Mouse (Mus musculus): ENCODE data around the gene Ces1e. TPM values are rescaled to one million over a fixed set of nuclear protein-coding genes. Genes with fewer than 3 reads are reported as not detected.

The Ces1e gene
- total and polyA plus RNA-seq, 3 experiments, result not detected

DNA sequence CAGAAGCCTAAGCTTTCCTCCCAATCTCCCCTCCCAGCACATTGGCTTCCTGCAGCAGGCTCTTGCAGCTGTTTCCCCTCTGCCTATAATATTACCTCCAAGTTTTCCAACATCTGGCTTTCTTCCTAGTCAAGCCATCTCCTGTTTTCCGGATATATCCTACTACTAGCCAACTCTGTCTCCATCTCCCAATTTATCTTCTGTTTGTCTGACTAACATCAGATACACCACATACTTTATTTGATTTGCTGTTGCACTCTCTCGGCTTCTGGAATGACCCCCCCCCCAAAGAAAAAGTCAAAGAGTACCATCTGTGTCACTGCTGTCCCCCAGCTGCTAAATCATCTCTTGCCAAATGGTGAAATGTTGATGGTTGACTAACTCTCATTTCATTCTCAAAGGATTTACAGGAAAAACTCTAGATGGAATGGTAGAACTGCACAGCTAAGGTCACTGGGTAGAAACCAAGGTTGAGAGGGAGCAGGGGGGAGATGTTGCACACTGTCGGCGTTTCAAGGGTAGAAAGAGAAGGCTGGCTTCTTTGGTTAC lies 48.8 kb downstream of the Ces1e start:
- Histone ChIP-seq H3K4me3 (replicated peaks in 1 of 3; ENCODE audit: low read depth in 2 of 3, low read length in 2 of 3, poor library complexity in 1 of 3) (no peak overlapping the region), H3K4me1 (ENCODE audit: control insufficient read depth in 1 of 2, insufficient read depth in 2 of 2) (peaks cover 0 to 7% of the 10 kb centered on the region in 2 experiments; a peak in 1 of 4 replicates), H3K36me3 (replicated peaks in 1 of 2; ENCODE audit: control insufficient read depth in 1 of 2, insufficient read depth in 1 of 2, low read length in 1 of 2) (no peaks in the 10 kb centered on the region), H3K9me3 (replicated peaks; ENCODE audit: low read length) (no peaks in the 10 kb centered on the region), H3K9ac (ENCODE audit: insufficient read depth, low read depth) (no peak overlapping the region), H3K79me2 (replicated peaks; ENCODE audit: control insufficient read depth, extremely low read depth, insufficient read depth, poor library complexity, severe bottlenecking) (no peaks in the 10 kb centered on the region), H3K27ac (ENCODE audit: insufficient read depth, low read depth) (no peak overlapping the region), H3K4me2 (ENCODE audit: insufficient read depth, low read depth, poor library complexity, severe bottlenecking) (no peak overlapping the region), H3K27me3 (replicated peaks) (no peaks in the 10 kb centered on the region)
- DNase-seq (ENCODE audit: extremely low read depth), result no peak
- in situ Hi-C loops (cut with MboI; ENCODE audit: low pct_ligation_motif_present, low pct_unique_long_range_greater_than_20kb, low sequenced_read_pairs), result no loop called here
- dilution Hi-C loops (cut with MboI; ENCODE audit: extremely low pct_ligation_motif_present, extremely low pct_unique_long_range_greater_than_20kb, low sequenced_read_pairs), result no loop called here
- TF ChIP-seq MAFK (IDR thresholded peaks at IDR 0.05; ENCODE audit: insufficient replicate concordance, low read length) (no peak), RAD21 (IDR thresholded peaks at IDR 0.05; ENCODE audit: low read depth, low read length) (no peak), CHD2 (IDR thresholded peaks at IDR 0.05; ENCODE audit: low read length) (no peak), UBTF (IDR thresholded peaks at IDR 0.05; ENCODE audit: low read depth, low read length) (no peak), CTCF (conservative IDR thresholded peaks at IDR 0.05 in 1 of 2, IDR thresholded peaks at IDR 0.05 in 1 of 2; ENCODE audit: low read depth in 2 of 2, low read length in 2 of 2) (no peak), TCF12 (IDR thresholded peaks at IDR 0.05; ENCODE audit: low read depth, low read length) (no peak), MAZ (IDR thresholded peaks at IDR 0.05; ENCODE audit: low read depth, low read length) (no peak), ELF1 (IDR thresholded peaks at IDR 0.05; ENCODE audit: low read depth, low read length) (no peak), SMC3 (IDR thresholded peaks at IDR 0.05; ENCODE audit: low read depth, low read length) (no peak), IRF4 (IDR thresholded peaks at IDR 0.05; ENCODE audit: low read depth, low read length) (no peak), ZNF384 (IDR thresholded peaks at IDR 0.05; ENCODE audit: low read depth, low read length) (no peak), ETS1 (conservative IDR thresholded peaks at IDR 0.05; ENCODE audit: low read depth, low read length) (no peak), CHD1 (IDR thresholded peaks at IDR 0.05; ENCODE audit: low read depth, low read length) (no peak), MXI1 (IDR thresholded peaks at IDR 0.05; ENCODE audit: low read depth, low read length) (no peak), JUN (IDR thresholded peaks at IDR 0.05; ENCODE audit: insufficient read depth, low read depth, low read length) (no peak), ZC3H11A (IDR thresholded peaks at IDR 0.05; ENCODE audit: low read depth, low read length) (no peak), POLR2A (IDR thresholded peaks at IDR 0.05; ENCODE audit: low read depth, low read length) (no peak)

DNA sequence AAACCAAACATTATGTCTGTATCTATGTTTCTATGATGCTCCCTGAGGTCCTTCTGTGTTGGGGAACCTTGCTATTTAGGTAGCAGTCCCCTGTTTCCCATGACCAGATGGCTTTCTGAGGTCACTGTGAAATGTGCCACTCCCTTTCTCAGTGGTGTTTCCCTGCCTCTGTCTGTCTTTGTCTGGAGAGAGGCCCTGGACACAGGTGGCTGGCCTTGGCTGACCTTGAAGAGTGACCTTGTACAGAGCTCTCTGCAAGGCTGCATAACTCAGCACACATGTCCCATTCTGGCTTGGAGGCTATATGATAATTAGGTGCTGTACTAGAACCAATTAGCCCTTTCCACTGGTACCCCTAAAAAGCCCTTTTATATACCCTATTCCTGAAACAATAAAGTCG lies 52.8 kb downstream of the Ces1e start:
- H3K79me2 ChIP-seq (replicated peaks; ENCODE audit: control insufficient read depth, extremely low read depth, insufficient read depth, poor library complexity, severe bottlenecking), result no peaks in the 10 kb centered on the region
- DNase-seq (ENCODE audit: extremely low read depth), result no peak
- dilution Hi-C loops (cut with MboI; ENCODE audit: extremely low pct_ligation_motif_present, extremely low pct_unique_long_range_greater_than_20kb, low sequenced_read_pairs), result no loop called here
- H3K9ac ChIP-seq (ENCODE audit: insufficient read depth, low read depth), result no peak overlapping the region
- peaks cover 0 to 20% of the 10 kb centered on the region in 2 experiments; a peak in 2 of 4 replicates for H3K4me1 ChIP-seq (ENCODE audit: control insufficient read depth in 1 of 2, insufficient read depth in 2 of 2)
- H3K36me3 ChIP-seq (replicated peaks in 1 of 2; ENCODE audit: control insufficient read depth in 1 of 2, insufficient read depth in 1 of 2, low read length in 1 of 2), result no peaks in the 10 kb centered on the region
- TF ChIP-seq IRF4 (IDR thresholded peaks at IDR 0.05; ENCODE audit: low read depth, low read length) (no peak), ZKSCAN1 (IDR thresholded peaks at IDR 0.05; ENCODE audit: borderline replicate concordance, low read depth, low read length) (no peak), CHD1 (IDR thresholded peaks at IDR 0.05; ENCODE audit: low read depth, low read length) (no peak), ZNF384 (IDR thresholded peaks at IDR 0.05; ENCODE audit: low read depth, low read length) (no peak), USF2 (conservative IDR thresholded peaks at IDR 0.05; ENCODE audit: low read depth, low read length) (no peak), ZMIZ1 (IDR thresholded peaks at IDR 0.05; ENCODE audit: low read depth, low read length) (no peak), USF1 (IDR thresholded peaks at IDR 0.05; ENCODE audit: low read depth, low read length) (no peak)
- no peaks in the 10 kb centered on the region for H3K9me3 ChIP-seq (replicated peaks; ENCODE audit: low read length)
- H3K27ac ChIP-seq (ENCODE audit: insufficient read depth, low read depth), result no peak overlapping the region
- no peaks in the 10 kb centered on the region for H3K27me3 ChIP-seq (replicated peaks)
- in situ Hi-C loops (cut with MboI; ENCODE audit: low pct_ligation_motif_present, low pct_unique_long_range_greater_than_20kb, low sequenced_read_pairs), result no loop called here
- H3K4me3 ChIP-seq (replicated peaks in 1 of 3; ENCODE audit: low read depth in 2 of 3, low read length in 2 of 3, poor library complexity in 1 of 3), result no peak overlapping the region
- H3K4me2 ChIP-seq (ENCODE audit: insufficient read depth, low read depth, poor library complexity, severe bottlenecking), result no peak overlapping the region

Measured in CH12.LX (cell line).